Mouse (Mus musculus) stomach, postnatal 0 days (tissue): ENCODE data around the gene Mapk11.

Source experiments
- CTCF ChIP-seq: IDR thresholded peaks from 2 replicates; pipeline ENCODE4 v1.5.1; 2016; ENCODE audit warnings: antibody characterized with exemption, low read depth, mild to moderate bottlenecking, moderate library complexity
- EP300 ChIP-seq: optimal IDR thresholded peaks from 2 replicates; pipeline ENCODE3; 2016; ENCODE audit warnings: antibody characterized with exemption

DNA sequence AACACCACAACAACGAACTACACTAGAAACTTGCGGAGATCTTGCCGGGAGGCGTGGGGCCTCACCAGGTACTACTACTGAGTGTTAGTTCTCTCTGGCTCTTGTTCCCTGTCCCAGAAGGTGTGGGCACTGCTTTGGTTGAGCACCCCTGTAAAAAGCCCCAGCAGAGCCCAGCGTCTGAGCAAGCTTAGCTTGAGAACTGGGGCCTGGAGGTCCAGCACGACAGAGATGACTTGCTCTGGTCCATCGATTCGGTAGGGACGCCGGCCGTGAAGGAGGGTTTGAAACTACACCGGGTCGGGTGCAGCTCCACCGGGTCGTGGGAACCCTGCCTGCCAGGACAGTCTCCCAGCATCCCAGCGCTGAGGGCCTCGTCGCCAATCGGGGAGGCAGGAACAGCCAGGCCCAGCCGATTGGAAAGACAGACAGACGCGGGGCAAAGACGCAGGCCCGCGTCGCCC lies 30.7 kb upstream of the Mapk11 start:
- TF ChIP-seq EP300 (no peak), CTCF (no peak)
